Mouse (Mus musculus) right cerebral cortex, postnatal 10 days (tissue): Measurements from ENCODE around the gene Dtx3.
"Not testable (repeated sequence)": the region's sequence is repeated elsewhere in the genome, so short reads cannot be mapped to it uniquely, and the experiment has no call there.

ENCODE experiments used
- DNase-seq, 2 experiments: peaks; one replicate each; pipeline ENCODE4 v3.0.0; 2021; ENCODE audit warnings: low spot score in 2 of 2

Gene Dtx3

DNA sequence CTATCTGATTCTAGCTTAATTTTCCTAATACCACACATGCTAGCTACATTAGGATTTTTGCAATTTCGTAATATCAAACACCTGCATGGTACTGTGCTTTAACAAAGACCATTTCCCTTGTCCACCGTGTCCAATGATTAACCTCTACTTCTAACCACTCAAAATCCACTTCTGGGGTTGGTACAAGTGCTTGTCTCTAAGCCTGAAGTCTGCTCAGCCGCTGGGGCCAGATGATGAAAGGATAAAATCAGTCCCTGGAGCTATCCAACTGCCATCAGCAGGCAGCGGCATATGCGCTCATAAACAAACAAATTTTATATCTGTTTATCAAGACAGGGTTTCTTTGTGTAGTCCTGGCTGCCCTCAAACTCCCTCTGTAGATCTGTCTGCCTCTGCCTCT, 9.1 kb upstream of the Dtx3 start:
- no peak for DNase-seq

DNA sequence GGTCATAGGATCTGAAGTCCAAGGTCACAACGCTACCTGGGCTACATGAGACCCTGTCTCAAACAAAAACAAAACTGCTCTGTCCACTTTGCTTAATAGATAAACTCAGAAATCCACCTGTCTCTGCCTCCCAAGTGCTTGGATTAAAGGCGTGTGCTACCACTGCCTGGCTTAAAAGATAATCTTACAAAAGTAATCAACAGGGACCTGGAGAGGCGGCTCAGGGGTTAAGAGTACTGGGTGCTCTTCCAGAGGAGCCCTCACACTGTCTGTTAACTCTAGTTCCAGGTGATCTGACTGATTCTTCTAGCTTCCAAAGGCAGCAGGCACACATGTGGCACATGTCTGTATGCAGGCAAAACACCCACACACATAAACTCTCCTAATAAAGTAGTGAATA, 7.6 kb upstream of the Dtx3 start:
- DNase-seq: no peak

DNA sequence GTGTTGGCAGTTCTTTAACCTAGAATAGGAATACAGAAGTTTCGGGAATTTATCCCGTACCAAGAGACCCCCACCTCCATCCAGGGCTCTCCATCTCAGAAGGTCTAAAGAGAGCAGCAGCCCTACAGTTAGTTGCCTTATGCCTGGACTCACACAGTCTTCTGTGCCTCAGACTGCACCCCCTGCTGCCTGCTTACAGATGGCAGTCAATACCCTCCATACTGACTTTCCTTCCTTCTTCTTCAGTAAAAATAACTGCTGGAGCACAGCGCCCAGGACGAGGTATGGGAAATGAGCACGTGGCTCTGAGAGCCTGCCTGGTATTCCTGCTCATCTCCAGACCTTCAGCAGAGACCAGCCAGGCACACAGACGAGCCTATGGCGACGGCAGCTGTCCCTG, 4.8 kb upstream of the Dtx3 start:
- DNase-seq: no peak

DNA sequence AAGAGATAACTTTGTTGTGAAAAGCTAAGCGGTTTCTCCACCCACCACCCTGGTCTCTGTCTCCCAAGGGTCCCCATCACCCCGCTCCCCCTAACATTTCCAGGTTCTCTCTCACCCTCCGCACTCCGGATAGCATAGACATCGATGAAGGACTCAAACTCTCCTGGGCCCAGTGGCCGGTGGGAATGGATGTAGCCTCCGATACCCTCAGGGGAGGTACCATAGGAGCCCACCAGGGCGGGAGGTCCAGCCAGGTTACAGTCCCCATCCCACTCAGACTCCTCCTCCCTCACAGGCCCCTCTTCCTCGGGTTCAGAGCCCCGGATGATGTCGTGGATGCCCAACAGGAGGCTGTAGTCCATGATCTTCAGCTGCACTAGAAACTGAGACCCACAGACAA, 3.9 kb upstream of the Dtx3 start:
- no peak for DNase-seq

DNA sequence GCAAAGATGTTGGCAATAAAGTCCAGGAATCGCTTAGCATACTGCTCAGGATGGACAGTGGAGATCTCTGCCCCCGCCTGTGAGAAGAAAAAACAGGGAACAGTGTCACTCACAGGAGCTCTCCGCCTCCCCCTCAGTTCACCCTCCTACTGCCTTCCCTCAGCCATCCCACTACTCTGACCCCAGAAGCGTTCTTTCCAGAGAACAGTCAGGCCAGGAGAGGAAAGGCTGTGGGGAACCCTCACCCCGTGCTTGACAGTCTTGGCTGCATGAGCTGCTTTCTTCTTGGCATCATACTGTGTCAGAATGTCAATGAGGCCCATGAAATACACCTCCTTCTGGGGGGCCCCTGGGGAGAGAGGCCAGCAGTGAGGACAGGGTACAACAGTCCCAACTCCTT, 3.5 kb upstream of the Dtx3 start:
- DNase-seq: no peak

DNA sequence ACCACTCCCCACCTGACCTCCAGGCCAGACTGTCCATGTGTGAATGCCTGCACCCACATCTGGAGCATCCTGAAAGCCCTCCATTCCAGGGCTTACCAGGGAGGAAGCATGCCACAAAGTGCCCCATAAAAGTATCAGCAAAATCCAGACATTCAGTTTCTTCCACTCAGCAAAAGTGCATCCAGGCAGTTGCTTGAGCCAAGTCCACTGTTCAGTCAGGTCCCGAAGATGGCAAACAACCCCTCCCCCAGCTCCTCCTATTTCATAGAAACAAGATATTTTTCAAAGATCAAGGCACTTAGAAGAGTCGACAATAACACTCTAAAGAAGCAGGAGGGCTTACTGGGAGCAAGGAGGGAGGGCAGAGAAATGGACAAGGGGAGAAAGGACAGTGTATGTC, 3.0 kb upstream of the Dtx3 start:
- DNase-seq: no peak

DNA sequence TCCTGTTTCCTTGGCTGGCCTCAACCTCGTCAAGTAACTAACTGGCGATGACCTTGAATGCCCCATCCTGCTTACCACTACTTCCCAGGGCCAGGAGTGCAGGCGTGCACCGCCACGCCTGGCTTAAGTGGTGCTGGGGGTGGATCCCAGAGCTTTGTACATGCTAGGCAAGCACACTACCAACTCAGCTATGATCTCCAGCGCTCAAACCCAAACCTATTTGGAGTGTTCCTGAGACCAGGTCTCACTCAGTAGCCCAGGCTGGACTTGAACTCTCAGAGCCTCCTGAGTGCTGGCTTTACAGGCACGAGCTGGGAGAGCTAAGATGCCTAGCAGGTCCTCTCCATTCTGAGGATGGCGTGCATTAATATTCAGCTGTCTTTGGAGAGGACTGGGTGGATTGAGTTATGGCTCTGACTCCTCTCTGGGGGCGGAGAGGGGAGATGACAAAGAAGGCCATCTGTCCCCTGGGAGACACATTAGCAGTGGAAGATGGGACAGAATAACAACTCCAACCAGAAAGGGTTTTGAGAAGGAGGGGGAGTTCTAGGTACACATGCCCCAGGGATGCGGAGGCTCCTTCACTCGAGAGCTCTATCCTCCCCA, 2.1 kb upstream of the Dtx3 start:
- no peak for DNase-seq

DNA sequence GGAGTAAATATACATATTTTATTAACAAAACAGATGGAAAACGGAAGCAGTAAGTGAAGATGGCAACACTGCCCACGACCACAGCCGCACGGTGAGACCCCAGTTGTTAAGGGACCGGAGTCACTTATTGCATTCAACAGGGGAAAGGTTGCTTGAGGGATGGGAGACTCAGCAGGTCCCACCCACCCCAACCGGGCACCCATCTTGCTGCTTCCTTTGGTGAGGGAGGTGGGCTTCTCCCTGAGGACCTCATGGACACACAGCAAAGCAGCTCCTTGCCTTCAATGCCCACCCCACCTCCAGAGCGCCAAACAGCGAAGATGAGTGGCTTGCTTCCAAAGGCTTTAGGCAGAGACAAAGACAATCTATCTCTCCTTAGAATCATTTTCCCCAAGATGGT, 1.6 kb upstream of the Dtx3 start:
- no peak for DNase-seq

DNA sequence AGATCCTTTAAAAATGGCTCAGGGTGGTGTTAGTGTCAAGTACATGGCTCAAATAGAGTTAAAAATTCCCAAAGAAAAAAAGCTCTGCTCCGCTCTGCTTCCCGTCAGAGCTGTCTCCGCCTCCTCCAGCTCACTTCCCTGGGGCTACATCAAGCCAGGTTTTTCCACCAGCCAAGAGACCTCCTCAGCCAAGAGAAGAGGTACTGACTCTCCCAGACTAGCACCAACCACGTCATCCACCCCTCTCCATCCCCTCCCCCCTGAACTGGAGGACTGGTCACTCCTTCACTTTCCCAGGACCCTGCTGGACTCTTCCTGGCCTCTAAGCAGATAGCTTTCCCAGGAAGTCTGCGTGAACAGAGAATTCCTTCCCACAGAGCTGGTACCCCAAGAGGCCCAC, 864 bp upstream of the Dtx3 start:
- peak; percentile 72 to 82 for DNase-seq

DNA sequence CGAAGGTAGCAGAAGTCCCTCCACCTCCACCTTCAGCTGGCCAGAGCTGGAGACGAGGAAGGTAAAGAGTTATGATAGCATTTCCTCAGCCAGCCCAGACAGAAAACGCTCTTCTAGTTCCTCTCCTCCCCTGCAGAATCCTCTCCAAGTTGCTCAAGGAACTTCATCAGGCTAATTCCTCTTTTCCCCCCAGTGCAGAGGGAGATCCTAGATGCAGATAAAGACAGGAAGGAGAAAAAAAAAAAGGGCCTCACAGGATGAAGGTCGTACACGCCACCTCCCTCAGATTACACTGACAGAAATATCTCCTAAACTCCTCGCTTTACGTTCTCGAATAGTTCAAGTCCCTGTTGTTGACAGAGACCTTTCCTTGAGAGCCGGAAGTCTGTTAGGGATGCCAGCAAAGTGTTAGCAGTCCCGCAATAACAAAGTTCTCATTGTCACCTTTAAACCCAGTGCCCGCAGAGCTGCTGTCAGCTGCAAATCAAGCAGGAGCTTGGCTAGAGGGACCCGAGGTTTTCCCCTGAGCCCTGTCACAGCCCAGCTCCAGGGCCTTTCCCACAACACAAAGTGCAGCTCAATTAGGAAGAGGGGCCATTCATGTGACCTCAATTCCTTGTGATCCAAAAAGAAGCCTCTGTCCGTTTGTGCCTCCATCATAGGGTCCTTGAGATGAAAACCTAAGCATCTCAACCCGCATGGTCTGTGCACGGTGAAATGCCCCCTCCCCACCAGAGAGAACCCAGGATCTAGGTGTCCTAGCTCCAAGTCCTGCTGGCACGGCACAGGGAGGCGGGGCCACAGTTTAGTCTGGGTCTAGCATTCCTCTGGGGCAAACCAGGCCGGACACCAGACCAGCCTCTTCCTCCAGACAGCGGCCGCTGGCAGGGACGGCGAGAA, 850 bp downstream of the Dtx3 start:
- DNase-seq: peak; percentile 73 to 77

DNA sequence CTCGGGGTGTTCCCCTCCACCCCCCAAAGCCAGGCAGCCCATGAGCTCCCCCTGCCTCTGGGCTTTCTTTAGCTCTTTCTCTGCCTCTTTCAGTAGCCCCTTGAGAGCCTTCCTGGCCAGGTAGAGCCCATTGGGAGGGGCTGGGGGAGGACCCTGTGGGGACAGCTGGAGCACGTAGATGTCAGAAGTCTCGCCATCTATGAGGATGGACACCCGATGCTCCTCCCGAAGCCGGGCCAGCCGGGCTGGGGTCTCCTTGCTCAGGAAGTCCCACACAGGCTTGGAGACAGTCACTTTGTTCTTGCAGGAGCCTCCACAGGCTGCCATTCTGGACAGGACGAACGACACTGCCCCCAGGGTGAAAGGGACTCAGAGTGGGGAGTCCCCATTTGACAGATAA, 2.5 kb downstream of the Dtx3 start:
- DNase-seq: no peak

DNA sequence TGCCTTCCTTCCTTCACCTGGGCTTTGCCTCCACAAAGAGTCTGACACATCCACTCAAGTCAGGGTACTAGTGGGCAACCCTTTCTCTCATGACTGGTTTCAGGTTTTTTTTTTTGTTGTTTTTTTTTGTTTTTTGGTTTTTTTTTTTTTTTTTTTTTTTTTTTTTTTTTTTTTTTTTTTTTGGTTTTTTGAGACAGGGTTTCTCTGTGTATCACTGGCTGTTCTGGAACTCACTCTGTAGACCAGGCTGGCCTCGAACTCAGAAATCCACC, 3.5 kb downstream of the Dtx3 start:
- not testable (repeated sequence) for DNase-seq

DNA sequence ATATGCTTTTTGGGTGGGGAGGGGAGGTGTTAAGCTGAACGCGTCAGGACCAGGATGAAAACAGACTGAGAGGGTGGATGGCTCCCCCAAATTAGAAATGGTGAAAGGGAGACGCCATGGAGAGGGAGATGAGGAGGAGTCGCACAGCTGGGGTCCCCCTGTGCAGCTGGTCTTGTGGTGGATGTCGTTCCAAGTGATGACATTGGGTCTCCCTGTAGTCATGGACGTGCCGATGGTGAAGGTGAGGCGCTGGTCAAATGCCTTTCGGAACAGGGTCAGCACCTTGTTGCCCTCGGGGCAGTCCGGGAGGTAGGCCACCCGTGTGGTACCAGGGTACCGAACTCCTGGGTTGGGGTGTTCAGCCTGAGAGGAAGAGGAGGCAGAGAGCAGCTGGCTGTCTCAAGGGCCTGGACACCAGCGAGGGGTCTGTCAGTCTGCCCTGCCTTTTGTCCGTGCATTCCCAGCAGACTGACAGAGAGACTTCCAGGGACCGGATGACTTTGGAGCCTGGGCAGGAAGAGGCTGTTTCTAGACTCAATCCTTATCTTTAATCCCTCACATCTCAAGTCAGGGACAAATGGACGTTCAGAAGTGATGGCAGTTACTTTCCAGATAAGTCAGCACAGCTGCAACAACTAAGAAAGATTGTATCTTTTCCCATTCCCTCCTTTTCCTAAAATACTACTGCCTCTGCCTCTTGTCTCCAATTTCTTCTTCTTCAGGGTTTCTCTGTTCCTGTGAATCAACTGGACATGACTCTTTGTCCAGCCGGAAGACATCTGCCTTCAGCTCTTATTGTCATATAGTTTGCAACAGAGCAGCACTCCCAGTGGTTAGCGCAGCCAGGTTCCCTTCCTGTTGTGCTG, 4.1 kb downstream of the Dtx3 start:
- DNase-seq: peak in 1 of 2 experiments; percentile 38

DNA sequence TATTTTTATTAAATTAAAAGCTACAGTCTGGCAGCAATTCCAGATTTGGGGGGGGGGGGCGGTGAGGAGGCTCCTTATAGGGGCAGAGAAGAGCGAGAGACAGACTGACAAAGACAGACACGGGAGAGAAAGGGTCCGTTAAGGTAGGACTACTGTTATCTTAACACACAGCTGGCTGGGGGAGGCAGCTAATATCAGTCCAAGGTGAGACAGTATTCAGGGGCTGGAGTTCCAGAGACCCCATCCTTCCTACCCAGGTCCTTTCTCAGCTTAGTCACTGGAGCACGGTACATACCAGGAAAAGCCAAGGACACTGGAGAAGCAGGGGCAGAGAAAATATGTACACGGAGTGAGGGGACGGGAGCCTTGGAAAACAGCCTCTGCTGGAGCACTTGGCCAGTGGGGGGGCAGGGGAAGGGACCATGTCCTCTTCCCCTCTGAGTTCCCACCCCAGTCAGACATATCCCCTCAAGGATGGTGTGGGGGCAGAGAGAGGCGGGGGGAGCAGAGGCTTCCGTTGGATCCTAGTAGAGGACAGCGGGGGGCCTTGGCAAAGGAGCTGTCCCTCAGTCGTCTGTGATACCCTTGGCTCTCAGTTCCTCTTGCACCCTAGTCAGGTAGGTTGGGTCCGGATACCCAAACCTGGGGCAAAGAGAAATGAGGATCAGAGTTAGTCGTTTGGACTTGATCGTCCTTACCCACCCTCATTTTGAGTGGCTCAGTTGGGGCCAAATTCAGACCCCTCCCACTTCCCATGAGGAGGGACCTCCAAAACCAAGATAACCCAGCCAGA, 4.9 kb downstream of the Dtx3 start:
- DNase-seq: no peak

DNA sequence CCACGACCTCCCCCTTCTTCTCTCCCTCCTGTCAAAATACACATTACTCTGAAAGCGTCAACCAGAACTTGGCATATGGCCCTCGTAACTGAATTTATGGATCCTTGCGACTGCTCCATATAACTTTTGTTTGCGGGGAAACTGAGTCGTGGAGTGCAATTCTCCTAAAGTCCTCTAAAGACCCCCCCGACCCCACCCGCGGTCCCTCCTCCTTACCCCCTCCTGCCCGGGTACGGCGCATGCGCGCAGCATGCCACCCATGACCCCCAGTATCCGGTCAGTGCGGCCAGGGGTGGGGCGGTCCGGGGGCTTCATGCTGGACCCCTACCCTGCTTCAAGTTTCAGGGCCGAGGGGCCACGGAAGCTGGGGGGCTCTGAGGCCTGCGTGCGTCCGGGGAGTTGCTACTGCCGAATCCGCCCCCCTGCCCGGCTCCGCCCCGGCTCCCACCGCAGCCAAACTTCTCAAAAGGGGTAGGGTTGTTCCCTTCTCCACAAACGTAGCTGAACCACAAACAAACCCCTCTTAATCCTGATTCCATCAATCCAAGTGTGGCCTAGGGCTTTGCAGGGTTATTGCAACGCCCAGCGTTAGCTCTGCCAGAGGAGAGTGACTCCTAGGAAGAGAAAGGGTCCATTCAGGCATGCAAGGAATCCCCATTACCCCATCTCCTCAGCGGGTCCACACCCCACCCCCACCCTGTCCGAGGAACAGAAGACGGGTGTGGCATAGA, 5.7 kb downstream of the Dtx3 start, which contains the start of gene Arhgef25:
Gene Arhgef25 (minus strand): TSS at position 433 of the 731 bp plus-strand sequence.
- peak in 1 of 2 experiments; percentile 45 for DNase-seq

DNA sequence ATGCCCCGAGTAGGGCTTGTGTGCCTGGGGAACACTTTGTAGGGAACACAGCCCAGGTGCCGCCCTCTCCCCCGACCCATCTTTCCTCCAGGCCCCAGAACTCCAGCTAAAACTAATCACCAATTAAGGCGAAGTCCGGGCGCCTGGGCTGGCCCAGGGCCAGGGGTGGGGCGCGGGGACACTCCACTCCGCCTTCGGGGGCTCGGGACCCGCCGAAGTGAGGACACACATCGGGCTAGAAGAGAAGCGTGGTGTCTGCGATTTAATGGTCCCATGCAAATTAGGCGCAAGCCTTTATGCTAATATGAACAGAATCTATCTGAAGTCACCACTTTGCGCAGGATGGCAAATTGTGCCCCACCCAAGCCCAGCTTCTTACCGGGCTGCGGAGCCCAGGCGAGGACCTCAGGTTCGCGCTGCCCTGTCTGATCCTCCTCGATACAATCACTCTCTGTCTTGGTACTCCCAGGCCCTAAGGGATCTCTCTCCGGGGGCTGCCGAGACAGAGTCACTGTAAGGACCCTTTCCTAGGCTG, 6.3 kb downstream of the Dtx3 start:
- peak in 1 of 2 experiments; percentile 66 for DNase-seq

DNA sequence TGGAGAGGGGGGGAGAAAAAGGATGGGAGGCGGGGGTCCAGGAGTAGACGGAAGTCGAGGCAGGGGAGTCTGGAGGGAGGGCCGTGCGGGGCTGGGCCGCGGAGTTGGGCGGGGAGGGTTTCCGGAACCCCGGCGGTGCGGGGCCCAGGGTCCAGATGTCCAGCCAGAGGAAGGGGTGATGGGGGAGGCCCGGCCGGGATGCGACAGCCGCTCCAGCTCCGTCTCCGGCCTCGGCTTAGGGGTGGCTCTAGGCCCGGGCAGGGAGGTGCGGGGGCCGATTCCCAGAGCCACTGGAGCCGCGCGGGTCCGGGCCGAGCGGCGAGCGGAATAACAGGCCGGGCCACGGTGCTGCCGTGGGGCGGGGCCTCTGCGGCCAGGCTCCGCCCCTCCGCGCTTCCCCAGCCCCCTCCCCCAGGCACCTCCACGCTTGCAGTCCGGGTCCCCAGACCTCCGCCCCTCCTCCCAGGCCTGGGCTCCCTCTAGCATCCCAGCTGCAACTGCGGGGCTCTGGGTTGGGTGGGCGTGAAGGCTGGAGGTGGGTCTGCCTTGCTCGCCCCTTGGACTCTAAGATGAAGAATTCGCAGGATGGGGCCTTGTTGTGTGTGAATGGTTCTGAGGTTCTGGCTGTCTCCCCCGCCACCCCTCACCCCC, 6.9 kb downstream of the Dtx3 start:
- peak; percentile 63 to 69 for DNase-seq

DNA sequence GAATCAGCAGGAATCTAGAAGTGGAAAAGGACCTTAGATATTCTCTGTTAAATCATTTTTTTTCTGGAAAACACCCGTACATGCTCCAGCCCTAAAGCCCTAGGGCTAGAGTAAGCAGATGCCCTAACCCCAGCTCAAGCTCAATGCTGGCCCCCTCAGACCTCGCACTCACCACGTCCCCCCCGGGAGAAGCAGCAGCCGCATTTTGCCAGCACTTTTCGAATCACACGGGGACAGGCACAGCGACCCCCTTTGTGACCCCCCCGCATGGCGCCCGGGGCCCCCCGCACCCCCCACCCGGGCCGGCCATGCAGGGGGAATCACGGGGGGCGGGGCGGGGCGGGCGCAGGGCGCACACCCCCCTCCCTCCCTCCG, 7.5 kb downstream of the Dtx3 start:
- peak in 1 of 2 experiments; percentile 34 for DNase-seq

DNA sequence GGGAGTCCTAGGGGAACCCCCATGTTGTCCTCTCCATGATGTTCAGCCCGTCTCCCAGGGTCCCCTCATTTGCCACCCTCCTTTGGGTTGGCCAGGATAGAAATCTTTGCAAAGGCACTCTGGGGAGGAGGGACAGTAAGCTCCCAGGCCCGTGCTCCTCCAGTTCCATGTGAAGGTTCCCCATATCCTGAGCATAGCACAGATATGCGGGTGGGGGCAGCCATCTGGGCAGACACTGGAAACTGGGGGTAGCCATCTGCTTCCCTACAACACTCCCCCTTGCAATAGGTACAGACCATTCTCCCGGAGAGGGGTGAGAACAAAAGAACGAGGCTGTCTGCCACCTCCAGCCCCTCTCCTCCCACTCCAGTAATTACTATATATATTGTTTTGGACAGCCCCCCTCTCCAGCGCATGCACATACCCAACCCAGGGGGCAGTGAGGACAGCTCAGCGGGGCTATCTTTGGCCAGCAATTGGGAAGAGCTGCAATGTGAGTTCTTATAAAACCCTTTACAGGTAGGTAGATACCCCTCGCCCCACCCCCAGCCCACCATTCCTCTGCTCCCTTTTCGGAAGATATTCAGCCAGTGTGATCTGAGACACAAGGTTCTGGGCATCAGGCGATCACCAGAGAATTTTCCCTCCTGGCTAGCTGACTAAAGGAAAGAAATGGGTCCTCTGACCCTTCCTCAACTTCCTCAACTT, 8.0 kb downstream of the Dtx3 start:
- peak; percentile 74 to 86 for DNase-seq

DNA sequence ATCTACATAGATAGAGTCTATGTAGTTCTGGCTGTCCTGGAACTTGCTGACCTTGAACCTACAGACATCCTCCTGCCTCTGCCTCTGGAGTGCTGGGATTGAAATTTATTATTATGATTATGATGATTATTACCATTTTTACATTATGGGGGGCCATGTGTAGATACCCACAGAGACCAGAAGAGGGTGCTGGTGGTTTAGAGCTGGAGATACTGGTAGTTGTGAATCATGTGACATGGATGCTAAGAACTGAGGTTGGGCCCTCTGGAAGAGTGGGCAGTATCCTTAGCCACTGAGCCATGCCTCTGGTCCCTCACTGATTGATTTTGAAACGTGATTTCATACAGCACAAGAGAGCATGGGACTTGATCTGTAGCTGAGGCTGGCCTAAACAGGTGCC, 9.1 kb downstream of the Dtx3 start:
- no peak for DNase-seq
